Mouse (Mus musculus) macrophage (primary cell): ENCODE measurements at regions not wholly inside any gene's neighbourhood (a gene's known extent, or its start where the extent isn't known, plus 50 kb on each side); places are given as distances from the start of the nearest gene placed in this dataset.

Source experiments
- H3K27ac ChIP-seq: fragments of 350-480 bp; formaldehyde crosslinking; 2 replicates; pipeline ENCODE4 v1.9.0; 2021
- H3K36me3 ChIP-seq: fragments of 350-480 bp; formaldehyde crosslinking; 2 replicates; pipeline ENCODE4 v1.9.0; 2021; ENCODE audit errors: inconsistent target
- H3K4me3 ChIP-seq: fragments of 350-480 bp; formaldehyde crosslinking; 2 replicates; pipeline ENCODE4 v1.9.0; 2021; ENCODE audit errors: inconsistent target
- H3K79me2 ChIP-seq: fragments of 350-480 bp; formaldehyde crosslinking; 2 replicates; pipeline ENCODE4 v1.9.0; 2021; ENCODE audit errors: inconsistent target
- WGBS: methylation state at CpG from one replicate; pipeline ENCODE4 v1.1.7; 2026; ENCODE audit warnings: inconsistent platforms; ENCODE audit not compliant: missing documents; 5-methylcytosine and 5-hydroxymethylcytosine counted together

DNA sequence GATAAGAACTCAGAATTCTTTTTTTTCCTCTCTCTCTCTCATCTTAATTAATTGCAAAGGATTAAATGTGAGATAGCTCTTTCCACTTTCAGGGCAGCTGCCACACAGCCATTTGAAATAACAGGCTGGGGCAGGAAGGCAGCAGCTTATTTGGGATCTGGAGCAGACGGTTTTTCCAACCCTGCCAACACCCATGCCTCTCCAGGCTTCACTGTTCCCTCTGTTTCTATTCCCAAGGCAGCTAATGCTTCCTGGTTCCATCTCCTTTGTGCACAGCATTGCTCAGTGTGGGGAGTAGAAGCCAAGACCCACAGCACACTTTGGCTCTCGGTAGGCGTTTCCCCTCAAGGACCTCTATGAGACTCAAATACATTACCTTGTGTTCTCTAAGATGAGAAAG is 109.4 kb upstream of the Nr4a3 start:
- no peaks in the 10 kb centered on the region for H3K36me3 ChIP-seq
- no peaks in the 10 kb centered on the region for H3K79me2 ChIP-seq
- H3K4me3 ChIP-seq: no peak overlapping the region
- no peak overlapping the region for H3K27ac ChIP-seq
- 100% methylated on average over 3 of the region's 3 CpGs for WGBS

DNA sequence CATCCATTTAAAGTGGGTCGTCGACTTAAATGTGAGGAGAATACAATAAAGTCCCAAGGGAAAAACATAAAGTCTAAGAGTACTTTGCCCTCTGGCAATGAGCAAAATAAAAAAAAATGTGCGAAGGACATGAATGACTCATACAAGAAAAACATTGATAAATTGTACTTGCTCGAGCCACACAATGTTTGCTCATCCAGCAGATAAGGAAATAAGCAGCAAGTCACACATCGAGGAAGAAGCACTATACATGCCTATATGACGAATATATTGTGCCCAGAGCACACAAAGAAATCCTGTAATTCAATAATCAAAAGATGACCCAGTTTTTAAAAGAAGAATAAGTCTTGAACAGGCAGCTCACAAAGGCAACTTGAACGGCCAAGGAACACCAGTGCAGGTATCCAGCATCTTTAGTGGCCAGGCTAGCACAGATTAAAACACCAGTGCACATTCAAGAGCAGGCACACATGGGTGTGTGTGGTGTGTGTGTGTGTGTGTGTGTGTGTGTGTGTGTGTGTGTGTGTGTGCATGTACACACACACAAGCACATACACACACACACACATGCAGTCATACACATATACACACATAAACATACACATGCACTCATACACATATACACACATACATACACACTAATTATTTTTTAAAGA is 108.4 kb upstream of the Nr4a3 start:
- 93% methylated on average over 7 of the region's 7 CpGs for WGBS
- H3K4me3 ChIP-seq: no peak overlapping the region

DNA sequence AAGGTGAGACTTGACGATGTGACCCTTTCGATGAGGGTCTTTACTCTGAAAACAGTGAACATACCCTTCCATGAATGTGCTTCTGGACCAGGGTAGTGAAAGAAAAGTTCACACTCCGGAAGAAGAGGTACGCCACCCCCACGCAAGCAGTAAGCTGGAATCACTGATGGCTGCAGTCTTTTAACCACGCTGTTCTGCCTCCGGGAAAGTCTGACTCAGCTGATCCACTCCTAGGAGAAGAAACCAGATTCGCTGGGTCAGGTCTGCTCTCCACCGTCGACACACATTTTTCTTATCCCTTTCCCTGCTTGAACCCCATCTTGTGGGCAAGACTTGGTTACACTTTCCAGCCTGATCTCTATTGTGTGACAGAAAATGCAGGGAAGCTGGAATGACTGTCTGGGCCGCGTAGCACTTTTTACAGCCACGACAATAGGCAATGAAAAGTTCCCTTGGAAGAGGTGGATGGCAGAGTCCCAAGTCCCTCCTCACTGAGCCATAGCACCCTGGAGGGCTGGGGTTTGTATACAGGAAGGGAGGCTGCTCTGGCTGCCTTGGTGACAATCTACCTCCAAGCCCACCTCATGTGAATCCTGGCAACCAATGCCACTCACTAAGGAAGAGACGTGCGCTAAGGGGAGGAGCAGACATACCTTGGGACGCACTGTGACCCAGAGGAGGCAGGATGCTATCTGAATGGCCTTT is 96.9 kb upstream of the Nr4a3 start:
- 58% methylated on average over 16 of the region's 16 CpGs for WGBS
- Histone ChIP-seq H3K36me3 (no peaks in the 10 kb centered on the region), H3K27ac (no peak overlapping the region), H3K79me2 (no peaks in the 10 kb centered on the region), H3K4me3 (no peak overlapping the region)

More for the DNA sequence above, 108.4 kb upstream of the Nr4a3 start:
- H3K36me3 ChIP-seq: no peaks in the 10 kb centered on the region
- no peak overlapping the region for H3K27ac ChIP-seq
- no peaks in the 10 kb centered on the region for H3K79me2 ChIP-seq

DNA sequence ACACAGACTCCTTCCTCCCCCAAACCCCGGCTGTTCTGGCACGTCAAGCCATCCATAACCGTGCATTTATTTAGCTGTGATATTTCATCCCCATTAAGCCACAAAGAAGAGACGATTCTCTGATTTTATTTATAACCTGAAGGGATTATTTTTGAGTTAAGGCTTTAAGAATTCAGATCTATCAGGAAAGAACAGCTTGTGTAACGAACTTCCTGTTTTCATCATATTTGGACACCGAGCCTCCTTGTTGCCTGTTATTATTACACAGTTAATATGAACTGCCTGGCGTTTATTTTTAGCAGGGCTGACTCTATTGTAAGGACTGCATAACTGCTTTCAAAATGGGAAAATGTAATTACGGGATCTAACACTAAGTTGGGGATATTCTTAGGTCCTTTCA is 96.2 kb upstream of the Nr4a3 start:
- 1% methylated on average over 8 of the region's 8 CpGs for WGBS
- no peaks in the 10 kb centered on the region for H3K79me2 ChIP-seq
- H3K36me3 ChIP-seq: no peaks in the 10 kb centered on the region
- H3K27ac ChIP-seq: no peak overlapping the region
- H3K4me3 ChIP-seq: no peak overlapping the region

GRCm38 (mm10) chr4:47954576-47955305 is 90.2 kb upstream of the Nr4a3 start:
- Histone ChIP-seq H3K79me2 (no peaks in the 10 kb centered on the region), H3K4me3 (no peak overlapping the region), H3K36me3 (no peaks in the 10 kb centered on the region), H3K27ac (no peak overlapping the region)
- WGBS: 91% methylated on average over 15 of the region's 15 CpGs

DNA sequence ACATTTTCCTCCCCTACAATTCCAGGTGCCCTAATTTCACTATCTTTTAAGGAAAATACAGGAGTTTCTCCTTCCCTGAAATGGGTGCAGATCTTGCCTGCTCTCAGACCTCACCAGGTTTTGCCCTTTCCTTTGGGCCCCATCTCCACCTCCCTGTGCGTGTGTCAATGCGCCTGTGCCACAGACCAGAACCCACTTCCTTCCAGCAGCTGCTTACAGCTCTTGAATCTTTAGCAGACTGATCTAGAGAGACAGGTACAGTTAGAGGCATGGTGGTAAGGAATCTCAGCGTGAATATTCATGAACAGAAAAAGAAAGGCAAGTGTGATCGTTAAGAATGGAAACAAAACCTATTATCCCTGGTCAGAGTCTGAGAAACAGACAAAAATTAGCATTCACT is 80.3 kb upstream of the Nr4a3 start:
- Histone ChIP-seq H3K4me3 (no peak overlapping the region), H3K79me2 (no peaks in the 10 kb centered on the region), H3K27ac (no peak overlapping the region), H3K36me3 (no peaks in the 10 kb centered on the region)
- 6% methylated on average over 4 of the region's 4 CpGs for WGBS

DNA sequence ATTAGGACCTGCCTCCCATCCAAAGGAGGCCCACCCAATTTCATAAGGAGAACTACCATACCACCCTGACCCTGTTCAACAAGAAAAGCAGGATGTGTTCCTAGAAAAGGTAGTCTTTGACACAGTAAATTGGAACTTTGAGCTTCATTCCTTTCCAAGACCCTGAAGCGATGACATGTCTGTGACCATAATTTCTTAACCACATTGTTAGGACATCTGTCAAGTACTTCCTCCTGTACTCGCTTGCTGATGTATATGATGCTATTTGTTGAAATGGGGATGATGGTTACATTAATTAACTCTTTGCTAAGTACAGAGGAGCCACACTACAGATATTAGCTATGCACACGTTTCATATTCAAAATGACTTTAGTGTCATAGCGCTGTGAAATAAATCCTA is 73.1 kb upstream of the Nr4a3 start:
- Histone ChIP-seq H3K36me3 (no peaks in the 10 kb centered on the region), H3K79me2 (no peaks in the 10 kb centered on the region), H3K4me3 (no peak overlapping the region), H3K27ac (no peak overlapping the region)
- WGBS: 33% methylated on average over 4 of the region's 4 CpGs

DNA sequence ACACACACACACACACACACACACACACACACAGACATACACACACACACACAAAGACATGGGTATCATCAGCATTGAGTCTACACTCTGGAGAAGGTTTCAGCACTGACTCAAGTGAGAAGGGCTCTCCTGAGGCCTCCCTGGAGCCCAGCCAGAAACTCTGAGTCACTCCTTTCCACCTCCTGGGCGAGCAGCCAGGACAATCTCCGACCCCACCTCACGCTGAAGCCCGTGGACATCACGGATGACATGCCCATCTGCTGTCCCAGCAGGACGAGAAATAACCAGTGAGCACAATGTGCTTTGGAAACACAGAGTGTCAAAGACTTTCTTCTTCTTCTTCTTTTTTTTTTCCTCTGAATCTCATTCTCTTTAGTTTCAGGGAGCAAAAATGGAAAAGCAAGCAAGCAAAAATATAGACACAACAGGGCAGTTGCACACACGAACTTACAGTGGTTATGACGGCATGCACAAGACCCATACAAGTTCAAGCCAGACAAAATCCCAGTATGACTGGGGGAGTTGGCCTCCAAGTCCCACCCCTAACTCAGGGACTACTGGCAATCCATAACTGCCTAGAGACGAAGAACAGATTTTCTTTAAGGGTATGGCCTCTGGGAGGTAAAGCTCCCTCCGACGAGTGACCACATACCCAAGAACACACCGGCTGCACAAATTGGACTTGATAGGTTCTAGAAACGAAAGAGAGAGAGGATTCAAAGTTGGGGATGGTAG is 65.2 kb upstream of the Nr4a3 start:
- Histone ChIP-seq H3K4me3 (no peak overlapping the region), H3K27ac (no peak overlapping the region), H3K79me2 (no peaks in the 10 kb centered on the region), H3K36me3 (no peaks in the 10 kb centered on the region)
- WGBS: 52% methylated on average over 12 of the region's 13 CpGs
